Mouse (Mus musculus): ENCODE results near the gene Arhgap28.

GRCm38 (mm10) chr17:67813666-67814065 is 190.3 kb downstream of the Arhgap28 start:
- TF ChIP-seq POLR2A (IDR thresholded peaks at IDR 0.05; ENCODE audit: control insufficient read depth, low read depth, low read length) (no peak), CTCF (IDR thresholded peaks at IDR 0.05; ENCODE audit: control insufficient read depth, insufficient read depth, insufficient replicate concordance, low read depth, low read length) (no peak)
